Mouse (Mus musculus): ENCODE data around the gene Slc24a2. TPM values are rescaled to one million over a fixed set of nuclear protein-coding genes. Genes with fewer than 3 reads are reported as not detected.

Gene Slc24a2
- total RNA-seq, 2 experiments from 2014 or later = 3.7 to 3.9 TPM

- intact Hi-C loops (cut with DNase I) = no loop called here
These were observed 177.4 kb downstream of the Slc24a2 start for GRCm38 (mm10) chr4:87052881-87053280.

DNA sequence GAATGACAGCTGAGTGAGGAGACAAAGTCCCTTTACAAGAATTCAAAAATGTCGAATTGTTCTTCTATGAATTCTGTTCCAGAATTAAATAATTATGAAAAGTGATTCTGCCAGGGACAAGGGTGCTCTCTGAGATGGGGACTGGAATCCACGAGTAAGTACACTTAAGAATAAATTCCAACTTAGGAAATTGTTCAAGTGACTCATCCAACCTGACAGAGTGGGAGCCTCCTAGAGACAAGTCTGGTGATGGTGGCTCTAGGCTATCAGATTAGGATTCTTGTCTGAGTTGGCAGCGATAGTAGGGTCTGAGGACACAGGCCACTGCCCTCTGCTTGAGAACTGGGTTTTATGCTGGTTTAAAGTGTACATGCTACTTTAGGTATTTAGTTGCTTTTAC, 181.2 kb downstream of the Slc24a2 start:
- no peak for DNase-seq
- intact Hi-C loops (cut with DNase I) = no loop called here

More at GRCm38 (mm10) chr4:87052881-87053280, 177.4 kb downstream of the Slc24a2 start:
- no peak for DNase-seq

DNA sequence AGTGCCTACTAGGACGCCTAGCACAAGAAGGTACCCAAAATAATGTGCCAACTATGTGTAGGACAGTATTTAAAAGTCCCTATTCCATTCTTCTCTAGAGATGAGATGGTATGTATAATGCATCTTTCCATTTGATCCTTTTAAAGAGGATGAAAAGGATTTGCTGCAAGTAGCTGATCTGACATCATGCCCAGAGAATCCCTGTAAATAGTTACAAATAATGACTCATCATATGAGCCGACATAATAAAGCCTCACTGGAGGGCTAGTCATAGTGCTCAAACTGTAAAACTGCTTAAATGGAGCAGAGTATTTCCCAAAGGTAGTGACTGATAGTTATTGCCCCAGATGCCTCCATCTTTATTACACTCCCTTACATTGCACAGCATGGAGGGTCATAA, 183.1 kb downstream of the Slc24a2 start:
- intact Hi-C loops (cut with DNase I) = no loop called here
- no peak for DNase-seq

GRCm38 (mm10) chr4:87043296-87043695, 187.0 kb downstream of the Slc24a2 start:
- intact Hi-C loops (cut with DNase I) = no loop called here
- no peak for DNase-seq

DNA sequence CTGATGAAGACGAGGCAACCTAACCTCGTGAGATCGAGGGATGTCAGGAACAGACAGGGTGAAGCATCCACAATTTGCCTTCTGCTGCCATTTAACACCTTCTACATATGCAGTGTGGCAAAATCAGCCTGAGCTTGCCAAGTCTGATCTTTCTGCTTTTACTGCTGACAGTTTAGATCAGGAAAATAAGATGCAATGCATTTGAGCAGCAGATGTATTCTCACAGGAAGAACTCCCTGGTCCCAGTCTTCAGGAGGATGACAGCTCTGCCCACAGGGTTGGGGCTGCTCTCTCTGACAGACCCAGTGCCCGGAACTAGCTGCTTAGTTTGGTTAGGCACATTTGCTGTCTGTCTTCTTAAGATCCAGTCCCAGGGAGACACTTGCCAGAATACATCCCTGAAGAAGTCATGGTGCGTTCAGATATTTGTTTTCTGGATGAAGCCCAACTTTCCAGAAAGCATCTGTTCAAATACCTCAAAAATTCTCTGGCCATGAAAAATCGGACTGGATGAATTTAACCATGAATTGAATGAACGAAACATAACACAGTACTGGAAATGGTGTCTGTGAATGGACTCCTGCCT, 188.8 kb downstream of the Slc24a2 start:
- DNase-seq = peak in 1 of 2 experiments; percentile 22
- intact Hi-C loops (cut with DNase I) = no loop called here

DNA sequence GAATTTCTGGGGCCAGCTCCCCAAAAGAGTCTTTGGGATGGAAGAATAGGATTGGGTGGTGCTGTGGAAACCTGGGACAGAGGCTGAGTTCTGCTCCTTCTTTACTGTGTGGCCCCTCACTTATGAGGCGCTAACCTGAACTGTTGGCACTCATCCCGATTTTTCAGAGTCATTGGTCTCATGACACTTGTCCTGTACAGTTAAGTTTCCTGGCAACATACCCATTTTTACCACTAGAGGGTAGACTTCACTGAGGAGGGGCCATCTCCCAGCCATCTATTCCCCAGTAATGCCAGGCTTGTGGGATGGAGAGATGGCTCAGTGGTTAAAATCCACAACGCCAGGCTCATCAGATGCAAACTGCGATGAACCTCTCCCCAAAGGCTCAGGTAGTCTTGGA, 192.7 kb downstream of the Slc24a2 start:
- intact Hi-C loops (cut with DNase I) = loop anchor here (5.0 to 10.0 kb wide), 2 partner anchors 187 to 325 kb away; no protein-coding TSS in a partner anchor
- DNase-seq = peak; percentile 19 to 22

DNA sequence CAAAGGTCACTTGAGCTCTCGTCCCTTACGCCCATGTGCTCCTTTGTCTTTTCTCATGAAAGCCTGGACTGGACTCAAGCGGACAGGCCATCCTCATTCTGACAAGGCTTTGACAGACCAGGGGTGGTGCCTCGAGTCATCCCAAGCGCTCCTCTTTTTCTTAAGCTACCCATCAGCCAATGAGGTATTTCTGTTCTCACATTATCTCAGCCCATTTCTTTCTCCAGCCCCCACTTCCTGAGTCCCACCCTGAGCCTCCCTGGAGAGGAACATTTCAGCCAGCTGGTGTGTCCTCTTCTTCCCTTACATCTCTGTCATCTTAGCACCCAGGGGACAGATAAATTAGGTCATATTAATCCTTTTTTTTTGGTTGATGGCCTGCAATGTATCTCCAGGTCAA, 193.8 kb downstream of the Slc24a2 start:
- intact Hi-C loops (cut with DNase I) = loop anchor here (5.0 to 10.0 kb wide), 2 partner anchors 188 to 326 kb away; no protein-coding TSS in a partner anchor
- peak; percentile 22 to 23 for DNase-seq

- intact Hi-C loops (cut with DNase I) = loop anchor here (5.0 to 10.0 kb wide), 2 partner anchors 189 to 327 kb away; no protein-coding TSS in a partner anchor
- DNase-seq = no peak
These were observed 194.6 kb downstream of the Slc24a2 start for GRCm38 (mm10) chr4:87035701-87036100.

DNA sequence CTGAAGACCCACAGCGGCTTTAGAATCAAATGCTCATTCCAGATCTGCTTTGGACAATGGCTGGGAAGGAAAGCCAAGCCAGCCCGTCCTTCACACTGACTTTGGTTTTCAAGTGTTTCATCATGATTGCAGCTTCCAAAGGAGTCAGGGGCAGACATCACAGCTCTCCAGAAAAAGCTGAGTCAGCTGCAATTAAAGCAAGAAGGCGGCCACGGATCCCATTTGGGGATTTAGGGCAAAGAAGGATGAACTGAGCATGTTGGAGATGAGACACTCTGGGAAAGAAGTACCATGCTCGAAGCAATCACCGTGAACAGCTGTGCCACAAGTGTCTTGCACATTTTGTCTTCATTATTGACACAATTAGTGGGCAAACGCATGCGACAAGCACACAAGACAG, 197.6 kb downstream of the Slc24a2 start:
- DNase-seq = no peak
- intact Hi-C loops (cut with DNase I) = loop anchor here (10.0 kb wide), 1 partner anchor 192 kb away; no protein-coding TSS in a partner anchor

GRCm38 (mm10) chr4:87031076-87031475, 199.2 kb downstream of the Slc24a2 start:
- intact Hi-C loops (cut with DNase I) = loop anchor here (10.0 kb wide), 1 partner anchor 194 kb away; no protein-coding TSS in a partner anchor

GRCm38 (mm10) chr4:87026311-87027151, 203.7 kb downstream of the Slc24a2 start:
- DNase-seq = peak in 1 of 2 experiments; percentile 31
- intact Hi-C loops (cut with DNase I) = no loop called here

More at GRCm38 (mm10) chr4:87031076-87031475, 199.2 kb downstream of the Slc24a2 start:
- no peak for DNase-seq

DNA sequence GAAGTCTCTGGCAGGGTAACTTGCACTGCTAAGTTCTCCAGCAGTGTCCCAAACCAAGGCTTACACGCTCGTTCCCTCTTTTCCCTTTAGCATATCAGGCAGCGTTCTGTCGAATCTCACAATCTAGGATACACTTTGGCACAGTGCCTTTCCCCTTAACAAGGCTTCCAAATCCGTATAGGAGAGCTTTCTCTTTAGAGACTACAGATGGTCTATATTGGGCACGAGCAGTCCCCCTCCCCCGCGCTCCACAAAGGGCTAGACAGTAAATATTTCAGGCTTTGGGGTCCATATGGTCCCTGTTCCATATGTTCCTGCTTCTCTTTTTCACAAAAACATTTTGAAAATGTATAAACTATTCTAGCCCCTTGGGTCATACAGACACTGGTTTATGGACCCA, 205.7 kb downstream of the Slc24a2 start:
- DNase-seq = no peak
- intact Hi-C loops (cut with DNase I) = no loop called here

DNA sequence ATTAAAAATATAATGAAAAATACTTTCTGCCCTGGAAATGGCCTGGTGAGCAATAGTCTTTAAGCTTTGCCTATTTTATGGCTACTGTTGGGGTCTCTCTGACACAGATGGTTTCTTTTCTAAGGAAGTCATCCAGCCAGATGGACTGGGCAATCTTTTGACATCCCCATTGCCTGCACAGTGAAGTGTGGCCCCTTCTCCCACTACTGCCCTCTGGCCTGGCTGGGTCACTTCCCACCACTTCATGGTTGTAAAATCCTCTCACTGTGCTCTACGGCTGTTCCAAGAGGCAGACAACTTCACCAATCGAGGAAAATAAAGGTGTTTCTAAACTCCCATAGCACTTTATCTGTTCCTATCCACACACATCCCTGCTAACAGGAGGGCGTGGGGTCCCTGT, 208.7 kb downstream of the Slc24a2 start:
- intact Hi-C loops (cut with DNase I) = no loop called here
- no peak for DNase-seq

- intact Hi-C loops (cut with DNase I) = no loop called here
- DNase-seq = no peak
These were observed 210.7 kb downstream of the Slc24a2 start for GRCm38 (mm10) chr4:87019486-87020105.

- no peak for DNase-seq
- intact Hi-C loops (cut with DNase I) = no loop called here
These were observed 211.9 kb downstream of the Slc24a2 start for GRCm38 (mm10) chr4:87018073-87018997.

- intact Hi-C loops (cut with DNase I) = no loop called here
These were observed 212.8 kb downstream of the Slc24a2 start for GRCm38 (mm10) chr4:87017464-87017863.

DNA sequence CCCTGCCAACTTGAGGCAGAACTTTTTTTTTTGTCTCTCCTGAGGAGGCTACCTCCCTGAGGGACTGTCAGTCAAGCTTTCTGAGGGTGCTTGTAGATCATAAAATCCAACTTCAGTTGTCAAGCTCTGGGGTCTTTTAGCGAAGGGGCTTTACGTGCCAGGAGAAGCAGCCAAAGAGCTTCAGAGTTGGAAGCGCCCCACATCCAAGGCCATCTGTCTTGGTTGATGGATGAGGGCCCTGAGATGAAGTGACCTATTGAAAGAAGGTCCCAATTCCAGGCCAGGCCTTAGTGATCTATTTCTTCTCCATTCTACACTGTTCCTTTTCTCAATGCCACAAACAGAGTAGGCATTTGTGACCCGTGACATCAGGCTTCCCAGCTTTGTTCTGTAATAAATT, 214.5 kb downstream of the Slc24a2 start:
- DNase-seq = no peak
- intact Hi-C loops (cut with DNase I) = no loop called here

More at GRCm38 (mm10) chr4:87017464-87017863, 212.8 kb downstream of the Slc24a2 start:
- no peak for DNase-seq

DNA sequence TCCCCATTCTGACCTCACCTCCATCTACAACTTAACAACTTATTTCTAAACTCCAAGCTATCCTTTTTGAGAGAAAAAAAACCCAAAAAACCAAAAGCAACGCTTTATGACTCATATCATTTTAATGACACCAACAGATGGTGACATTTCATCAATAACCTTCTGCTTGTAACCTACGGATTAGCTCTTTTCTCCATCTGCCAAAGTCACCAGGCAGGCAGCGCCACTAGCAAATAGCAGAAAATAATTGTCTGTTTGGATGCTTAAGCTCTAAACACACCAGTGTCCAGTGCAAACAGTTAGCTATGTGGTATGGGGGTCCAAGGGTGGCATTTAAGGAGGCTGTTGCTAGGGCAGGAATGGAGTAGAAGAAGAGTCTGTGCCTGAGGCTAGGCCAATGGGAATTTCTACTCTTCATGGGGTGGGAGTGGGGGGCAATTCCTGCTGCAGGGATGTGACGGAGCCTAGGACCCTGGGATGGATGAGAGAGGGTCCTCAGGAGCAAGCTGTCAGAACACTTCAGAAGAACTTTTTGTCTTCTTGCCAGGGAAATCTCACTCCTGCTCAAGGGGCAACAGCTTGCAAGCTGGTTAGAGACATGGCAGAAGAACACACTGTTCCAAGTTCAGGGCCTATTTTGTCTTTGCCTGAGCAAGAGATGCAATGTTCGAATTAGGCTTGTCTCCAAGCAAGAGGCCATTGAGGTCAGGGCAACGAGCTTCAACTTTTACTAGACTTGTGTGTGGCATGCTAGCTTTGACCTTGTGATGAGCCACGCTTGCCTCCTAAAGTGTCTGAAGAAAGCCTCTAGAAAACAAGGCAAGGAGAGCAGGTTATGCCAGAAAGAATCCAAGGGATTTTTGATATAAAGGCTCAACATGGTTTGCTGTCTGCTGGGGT, 216.3 kb downstream of the Slc24a2 start:
- DNase-seq = no peak
- intact Hi-C loops (cut with DNase I) = no loop called here

DNA sequence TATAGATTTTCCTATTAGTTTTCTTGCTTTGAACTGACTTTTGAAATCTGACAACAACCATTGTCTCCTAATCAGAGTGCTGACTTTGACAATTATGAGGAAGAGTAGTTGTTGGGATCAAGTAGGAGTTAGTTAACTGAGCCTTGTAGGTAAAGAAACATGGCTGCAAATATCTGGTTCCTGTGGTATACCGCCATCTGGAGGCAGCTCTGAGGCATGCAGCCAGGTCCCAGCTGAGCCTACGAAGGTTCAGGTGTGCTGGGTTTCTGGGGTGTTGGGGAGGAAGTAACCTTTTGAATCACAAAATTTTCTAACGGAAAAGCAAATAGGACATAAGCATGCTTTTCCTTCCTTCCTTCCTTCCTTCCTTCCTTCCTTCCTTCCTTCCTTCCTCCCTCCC, 237.8 kb downstream of the Slc24a2 start:
- DNase-seq = no peak
- intact Hi-C loops (cut with DNase I) = no loop called here
